Comparison of ENCODE assay signal across 8 mouse cellular contexts in the genomic region with DNA sequence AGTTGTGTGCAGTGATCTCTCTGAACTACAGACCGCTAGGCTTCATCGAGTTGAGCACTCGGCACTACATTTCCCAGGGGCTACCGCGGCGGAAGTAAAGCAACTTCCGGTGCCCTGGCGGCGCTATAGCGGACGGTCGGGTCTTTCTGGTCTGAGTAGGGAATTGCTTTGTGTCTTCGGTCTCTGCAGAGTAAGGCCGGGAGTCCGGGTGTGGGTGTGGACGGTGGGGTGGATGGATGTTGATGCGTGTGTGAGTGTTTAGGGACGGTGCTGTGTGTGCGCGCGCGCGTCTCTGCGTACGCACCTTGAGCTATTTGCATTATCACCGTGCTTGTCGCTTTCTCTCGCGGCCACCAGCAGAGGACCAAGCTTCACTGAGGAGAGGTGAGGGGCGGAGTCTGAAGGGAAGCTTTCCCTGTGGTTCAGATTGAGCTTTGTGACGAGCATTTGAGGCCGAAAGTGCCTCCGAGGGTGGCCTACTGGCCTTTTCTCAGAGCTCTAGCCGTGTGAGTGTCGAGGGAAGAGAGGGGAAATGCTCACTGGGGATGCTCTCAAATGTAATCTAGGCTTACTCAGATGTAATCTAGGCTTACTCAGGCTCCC. TPM values are rescaled to one million over a fixed set of nuclear protein-coding genes. Genes with fewer than 3 reads are reported as not detected.
DNase-seq lines count a peak whose midpoint lies in the region; ATAC-seq lines count a peak whose summit lies in the region.

Gene Zfp60, plus strand, starts transcription at position 109 of the 603 bp plus-strand sequence.

- ATAC-seq in inflammation-experienced regulatory T-cells, adult 6 months = peak; percentile 94
- peak; percentile 98 for ATAC-seq in megakaryocyte-erythroid progenitor cell, adult 5-6 weeks (replicated peaks; ENCODE audit: low FRiP score, low TSS enrichment, poor library complexity, severe bottlenecking)

- intact Hi-C loops in gastrocnemius, postnatal 14 days (cut with DNase I; ENCODE audit: low total_unique reads) = no loop called here
- intact Hi-C loops in left cerebral cortex, postnatal 10 days (cut with DNase I) = no loop called here

- peak; percentile 87 to 97 for DNase-seq in adrenal gland, adult (ENCODE audit: inconsistent age in 2 of 2, low spot score in 1 of 2)
- peak; percentile 95 for DNase-seq in embryo, embryonic 10.5 days (ENCODE audit: low spot score)
- peak; percentile 85 for DNase-seq in gastrocnemius, postnatal 14 days
- DNase-seq in left cerebral cortex, postnatal 10 days (ENCODE audit: extremely low spot score in 1 of 2, low spot score in 2 of 2) = peak; percentile 84 to 90
- peak; percentile 87 for DNase-seq in right cerebral cortex, postnatal 25 days
- DNase-seq in urinary bladder, postnatal 4 days (ENCODE audit: low spot score in 2 of 2) = peak; percentile 76 to 85

RNA-seq across cellular contexts. Expression of gene Zfp60, which starts in this region (rescaled TPM):
- total RNA-seq in gastrocnemius, postnatal 14 days (2021) = 1 to 10 TPM; 5.6 to 6.2 TPM
- 10 to 100 TPM in 1 of 3 experiments, 1 to 10 TPM in 2; 7.2 to 12.6 (median 8.5) TPM for polyA plus RNA-seq in inflammation-experienced regulatory T-cells, adult 6 months (2017; shearing (Covaris generic))
- 10 to 100 TPM; 35.7 to 38.8 TPM for total RNA-seq in left cerebral cortex, postnatal 10 days (2021)
- 7.9 and 8.5 TPM in 2 replicates for total RNA-seq in megakaryocyte-erythroid progenitor cell, adult 5-6 weeks (2014; fragmentation: Nextera tagmentation)
- total RNA-seq in megakaryocyte-erythroid progenitor cell, adult 5-6 weeks (2017) = 9.2 and 12.5 TPM in 2 replicates

Comparison
In these comparisons a context has a peak if more than half of its experiments do, and no peak if none do; other contexts are left out.
1. Peak in every context shown above with its lines: DNase-seq and ATAC-seq.